Mouse (Mus musculus): Measurements from ENCODE around the gene Gm10944.

DNA sequence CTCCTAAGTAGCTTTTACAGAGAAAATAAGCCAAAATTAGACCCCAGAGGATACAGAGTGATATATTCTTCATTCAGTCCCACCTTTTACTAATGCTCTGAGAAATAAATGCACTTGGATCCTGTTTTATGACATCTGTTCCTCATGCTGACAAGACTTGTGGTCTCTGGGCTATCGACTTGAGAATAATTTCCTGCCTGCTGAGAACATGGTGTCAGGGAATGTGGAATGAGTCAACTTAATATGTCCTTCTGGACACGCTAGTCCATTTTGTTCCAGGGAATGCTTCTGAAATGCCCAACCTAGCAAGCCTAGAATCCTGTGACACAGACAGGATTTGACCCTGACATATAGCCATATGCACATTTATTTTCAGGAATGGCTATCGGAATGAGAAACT lies 22.0 kb upstream of the Gm10944 start:
- no peak for TF ChIP-seq CTCF (IDR thresholded peaks at IDR 0.05; ENCODE audit: extremely low read depth, insufficient read depth, insufficient read length, insufficient replicate concordance)
- no peak for TF ChIP-seq POLR2A (IDR thresholded peaks at IDR 0.05; ENCODE audit: low read depth, low read length)
